Mouse (Mus musculus): ENCODE data around the gene Acvr2b. TPM values are rescaled to one million over a fixed set of nuclear protein-coding genes. Genes with fewer than 3 reads are reported as not detected.
A peak's percentile ranks its signal among the peaks of the same experiment; 100 is the strongest.

Acvr2b gene
- polyA plus RNA-seq, 1 experiment = 0.90 TPM

GRCm38 (mm10) chr9:119426483-119426882 is 24.6 kb downstream of the Acvr2b start:
- Histone ChIP-seq H3K4me3 (ENCODE audit: insufficient read depth, low read length) (no peak overlapping the region), H3K4me1 (ENCODE audit: control insufficient read depth, insufficient read depth, low read length) (peaks cover 10% of the 10 kb centered on the region; the same call in 1 of the 2 replicates), H3K27ac (ENCODE audit: insufficient read depth, low read length) (no peak overlapping the region)
- TF ChIP-seq POLR2A (IDR thresholded peaks at IDR 0.05; ENCODE audit: low read depth, low read length) (no peak), CTCF (IDR thresholded peaks at IDR 0.05; ENCODE audit: borderline replicate concordance, insufficient read depth, low read length) (no peak)

- no peak overlapping the region for H3K27ac ChIP-seq (ENCODE audit: insufficient read depth, low read length)
- no peak overlapping the region for H3K4me3 ChIP-seq (ENCODE audit: insufficient read depth, low read length)
- peaks cover 4% of the 10 kb centered on the region; the same call in 1 of the 2 replicates for H3K4me1 ChIP-seq (ENCODE audit: control insufficient read depth, insufficient read depth, low read length)
- TF ChIP-seq POLR2A (IDR thresholded peaks at IDR 0.05; ENCODE audit: low read depth, low read length) = no peak
- peak; percentile 98 for TF ChIP-seq CTCF (IDR thresholded peaks at IDR 0.05; ENCODE audit: borderline replicate concordance, insufficient read depth, low read length)
Observed at GRCm38 (mm10) chr9:119430311-119430710, 28.4 kb downstream of the Acvr2b start.

GRCm38 (mm10) chr9:119435855-119436254 is 33.9 kb downstream of the Acvr2b start:
- Histone ChIP-seq H3K4me1 (ENCODE audit: control insufficient read depth, insufficient read depth, low read length) (no peaks in the 10 kb centered on the region), H3K4me3 (ENCODE audit: insufficient read depth, low read length) (no peak overlapping the region), H3K27ac (ENCODE audit: insufficient read depth, low read length) (no peak overlapping the region)
- TF ChIP-seq POLR2A (IDR thresholded peaks at IDR 0.05; ENCODE audit: low read depth, low read length) (no peak), CTCF (IDR thresholded peaks at IDR 0.05; ENCODE audit: borderline replicate concordance, insufficient read depth, low read length) (no peak)

- no peaks in the 10 kb centered on the region for H3K4me1 ChIP-seq (ENCODE audit: control insufficient read depth, insufficient read depth, low read length)
- TF ChIP-seq POLR2A (IDR thresholded peaks at IDR 0.05; ENCODE audit: low read depth, low read length) (no peak), CTCF (IDR thresholded peaks at IDR 0.05; ENCODE audit: borderline replicate concordance, insufficient read depth, low read length) (no peak)
- no peak overlapping the region for H3K4me3 ChIP-seq (ENCODE audit: insufficient read depth, low read length)
- no peak overlapping the region for H3K27ac ChIP-seq (ENCODE audit: insufficient read depth, low read length)
Observed at GRCm38 (mm10) chr9:119438065-119438464, 36.1 kb downstream of the Acvr2b start.

GRCm38 (mm10) chr9:119438498-119439000 is 36.6 kb downstream of the Acvr2b start:
- TF ChIP-seq POLR2A (IDR thresholded peaks at IDR 0.05; ENCODE audit: low read depth, low read length) (no peak), CTCF (IDR thresholded peaks at IDR 0.05; ENCODE audit: borderline replicate concordance, insufficient read depth, low read length) (no peak)
- no peak overlapping the region for H3K4me3 ChIP-seq (ENCODE audit: insufficient read depth, low read length)
- no peaks in the 10 kb centered on the region for H3K4me1 ChIP-seq (ENCODE audit: control insufficient read depth, insufficient read depth, low read length)

GRCm38 (mm10) chr9:119444738-119445429 is 43.0 kb downstream of the Acvr2b start, which contains the start of gene Exog:
Gene Exog, plus strand, starts transcription at chr9:119444943.
- H3K4me1 ChIP-seq (ENCODE audit: control insufficient read depth, insufficient read depth, low read length) = no peaks in the 10 kb centered on the region
- TF ChIP-seq CTCF (IDR thresholded peaks at IDR 0.05; ENCODE audit: borderline replicate concordance, insufficient read depth, low read length) = peak; percentile 88
- peak; percentile 79 for TF ChIP-seq POLR2A (IDR thresholded peaks at IDR 0.05; ENCODE audit: low read depth, low read length)
- H3K27ac ChIP-seq (ENCODE audit: insufficient read depth, low read length) = no peak within 1 kb of the TSS
- H3K4me3 ChIP-seq (ENCODE audit: insufficient read depth, low read length) = peak within 1 kb of the TSS; percentile 93

More at GRCm38 (mm10) chr9:119438498-119439000, 36.6 kb downstream of the Acvr2b start:
- H3K27ac ChIP-seq (ENCODE audit: insufficient read depth, low read length) = no peak overlapping the region

- H3K27ac ChIP-seq (ENCODE audit: insufficient read depth, low read length) = no peak overlapping the region
- TF ChIP-seq CTCF (IDR thresholded peaks at IDR 0.05; ENCODE audit: borderline replicate concordance, insufficient read depth, low read length) = no peak
- no peak for TF ChIP-seq POLR2A (IDR thresholded peaks at IDR 0.05; ENCODE audit: low read depth, low read length)
- H3K4me3 ChIP-seq (ENCODE audit: insufficient read depth, low read length) = peak overlapping the region; percentile 93
- H3K4me1 ChIP-seq (ENCODE audit: control insufficient read depth, insufficient read depth, low read length) = no peaks in the 10 kb centered on the region
Observed at GRCm38 (mm10) chr9:119445737-119446136, 43.8 kb downstream of the Acvr2b start.

- H3K27ac ChIP-seq (ENCODE audit: insufficient read depth, low read length) = no peak overlapping the region
- H3K4me3 ChIP-seq (ENCODE audit: insufficient read depth, low read length) = no peak overlapping the region
- no peaks in the 10 kb centered on the region for H3K4me1 ChIP-seq (ENCODE audit: control insufficient read depth, insufficient read depth, low read length)
- TF ChIP-seq POLR2A (IDR thresholded peaks at IDR 0.05; ENCODE audit: low read depth, low read length) (no peak), CTCF (IDR thresholded peaks at IDR 0.05; ENCODE audit: borderline replicate concordance, insufficient read depth, low read length) (no peak)
Observed at GRCm38 (mm10) chr9:119455967-119456366, 54.0 kb downstream of the Acvr2b start.

GRCm38 (mm10) chr9:119457122-119457521 is 55.2 kb downstream of the Acvr2b start:
- TF ChIP-seq POLR2A (IDR thresholded peaks at IDR 0.05; ENCODE audit: low read depth, low read length) (no peak), CTCF (IDR thresholded peaks at IDR 0.05; ENCODE audit: borderline replicate concordance, insufficient read depth, low read length) (no peak)
- H3K27ac ChIP-seq (ENCODE audit: insufficient read depth, low read length) = no peak overlapping the region
- no peaks in the 10 kb centered on the region for H3K4me1 ChIP-seq (ENCODE audit: control insufficient read depth, insufficient read depth, low read length)
- no peak overlapping the region for H3K4me3 ChIP-seq (ENCODE audit: insufficient read depth, low read length)

- Histone ChIP-seq H3K4me1 (ENCODE audit: control insufficient read depth, insufficient read depth, low read length) (no peaks in the 10 kb centered on the region), H3K27ac (ENCODE audit: insufficient read depth, low read length) (no peak overlapping the region), H3K4me3 (ENCODE audit: insufficient read depth, low read length) (no peak overlapping the region)
- TF ChIP-seq CTCF (IDR thresholded peaks at IDR 0.05; ENCODE audit: borderline replicate concordance, insufficient read depth, low read length) = peak; percentile 83
- no peak for TF ChIP-seq POLR2A (IDR thresholded peaks at IDR 0.05; ENCODE audit: low read depth, low read length)
Observed at GRCm38 (mm10) chr9:119460410-119460809, 58.5 kb downstream of the Acvr2b start.
